Mouse (Mus musculus) frontal cortex, adult 2 months (tissue): Measurements from ENCODE around the gene Acat1. TPM values are rescaled to one million over a fixed set of nuclear protein-coding genes. Genes with fewer than 3 reads are reported as not detected.
A peak's percentile ranks its signal among the peaks of the same experiment; 100 is the strongest.

Source experiments
- DNase-seq, 2 experiments: peaks; one replicate each; pipeline ENCODE4 v3.0.0; 2022; ENCODE audit warnings: low spot score in 1 of 2; ENCODE audit errors: extremely low spot score in 1 of 2
- polyA plus RNA-seq: library from polyadenylated mRNA; depleted of rRNA; stranded (reverse); fragments of >200 nt; gene quantifications from 2 replicates; pipeline ENCODE4 v1.2.3, GENCODE M21; 2012; rRNA removed

The Acat1 gene
- 77.5 and 83.4 TPM in 2 replicates for polyA plus RNA-seq

DNA sequence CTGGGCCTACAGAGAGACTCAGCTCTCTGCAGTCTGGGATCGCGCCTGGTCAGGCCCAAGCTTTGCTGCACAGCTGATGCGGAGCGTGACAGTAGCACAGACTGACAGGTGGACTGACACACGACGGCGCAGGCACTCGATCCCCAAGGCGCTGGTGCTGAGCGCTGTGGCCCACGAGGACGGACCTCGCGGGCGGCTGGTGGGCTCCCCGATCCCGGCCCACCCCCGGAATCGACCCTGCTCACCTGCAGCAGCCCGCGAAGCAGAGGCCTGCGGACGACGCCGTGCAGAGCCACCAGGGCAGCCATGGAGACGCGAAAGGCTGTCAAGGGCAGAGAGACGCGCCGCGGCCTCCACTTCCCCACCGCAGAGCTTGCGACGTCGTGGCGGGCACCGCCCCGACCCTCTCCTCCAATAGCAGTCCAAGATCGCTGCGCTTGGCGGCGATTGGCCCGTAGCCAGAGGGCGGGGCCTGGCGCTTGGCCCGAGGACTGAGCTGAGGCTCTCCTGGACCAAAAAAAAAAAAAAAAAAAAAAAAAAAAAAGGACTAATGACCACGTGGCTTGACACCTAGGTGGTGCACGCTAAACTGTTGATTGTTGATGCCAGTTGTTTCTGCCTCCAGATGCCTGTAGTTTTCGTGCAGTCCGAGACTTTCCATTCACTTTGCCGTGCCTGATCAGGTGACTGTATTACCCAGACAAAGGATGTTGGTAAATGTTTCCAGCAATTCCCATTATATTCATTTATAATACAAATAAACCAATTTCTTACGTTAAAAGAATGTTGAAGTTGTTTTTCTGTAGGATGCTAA, at the start of gene Acat1:
Acat1 (minus strand) TSS at position 415 of the 814 bp plus-strand sequence.
- peak; percentile 78 to 94 for DNase-seq

GRCm38 (mm10) chr9:53634796-53635195, 24.6 kb upstream of the Acat1 start:
- DNase-seq: no peak

GRCm38 (mm10) chr9:53615246-53615645, 5.1 kb upstream of the Acat1 start:
- no peak for DNase-seq

DNA sequence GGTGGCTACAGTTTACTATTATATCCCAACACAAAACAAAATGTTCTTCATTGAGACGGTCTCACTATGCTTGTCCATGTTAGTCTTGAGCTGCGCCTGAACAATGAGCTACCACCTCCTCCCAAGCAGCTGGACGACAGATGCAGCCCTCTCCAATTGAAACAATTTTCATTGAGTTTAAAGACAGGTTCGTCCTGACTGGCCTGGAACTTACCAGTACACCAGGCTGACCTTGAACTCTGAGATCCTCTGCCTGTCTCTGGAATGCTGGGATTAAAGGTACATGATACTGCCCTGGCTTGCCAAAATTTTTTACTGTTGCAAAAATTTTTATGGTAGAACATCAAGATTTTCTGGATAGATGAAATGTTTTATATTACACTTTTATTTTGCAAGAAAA, 4.1 kb upstream of the Acat1 start:
- no peak for DNase-seq

GRCm38 (mm10) chr9:53609306-53609967, 745 bp downstream of the Acat1 start:
- DNase-seq: peak in 1 of 2 experiments; percentile 20

DNA sequence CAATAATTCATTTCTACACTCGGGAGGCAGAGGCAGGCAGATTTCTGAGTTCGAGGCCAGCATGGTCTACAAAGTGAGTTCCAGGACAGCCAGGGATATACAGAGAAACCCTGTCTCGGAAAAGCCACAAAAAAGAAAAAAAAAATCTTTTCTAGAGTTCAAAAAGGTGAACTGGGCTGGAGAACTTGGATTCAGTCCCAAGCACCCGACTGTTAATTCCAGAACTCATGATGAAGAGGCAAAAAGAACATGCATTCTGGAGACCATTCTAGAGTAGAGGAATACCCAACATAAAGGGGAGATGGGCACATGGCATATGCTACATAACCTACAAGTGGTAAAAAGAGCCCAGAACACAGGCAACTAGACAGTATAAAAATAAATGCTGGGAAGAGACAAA, 2.4 kb downstream of the Acat1 start:
- DNase-seq: no peak

- DNase-seq: no peak
Observed at GRCm38 (mm10) chr9:53607192-53607591, 3.0 kb downstream of the Acat1 start.

DNA sequence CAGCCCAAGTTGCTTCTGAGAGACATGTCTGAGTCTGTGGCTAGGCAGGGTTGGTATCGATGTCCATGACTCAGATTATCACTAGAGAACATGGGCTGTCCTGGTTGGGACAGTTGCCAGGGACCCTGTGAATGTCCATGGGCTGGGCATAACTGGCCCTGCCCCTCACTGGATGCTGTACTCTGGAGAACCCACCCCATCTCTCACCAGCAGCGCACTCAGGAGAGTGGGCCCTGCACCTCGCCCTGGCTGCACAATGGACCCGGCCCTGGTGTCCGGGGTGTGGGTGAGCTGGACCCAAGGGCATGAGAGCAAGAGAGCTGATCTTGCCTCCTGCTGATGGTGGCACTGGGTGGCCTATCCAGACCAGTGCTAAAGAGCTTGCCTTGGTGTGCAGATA, 5.2 kb downstream of the Acat1 start:
- DNase-seq: no peak

DNA sequence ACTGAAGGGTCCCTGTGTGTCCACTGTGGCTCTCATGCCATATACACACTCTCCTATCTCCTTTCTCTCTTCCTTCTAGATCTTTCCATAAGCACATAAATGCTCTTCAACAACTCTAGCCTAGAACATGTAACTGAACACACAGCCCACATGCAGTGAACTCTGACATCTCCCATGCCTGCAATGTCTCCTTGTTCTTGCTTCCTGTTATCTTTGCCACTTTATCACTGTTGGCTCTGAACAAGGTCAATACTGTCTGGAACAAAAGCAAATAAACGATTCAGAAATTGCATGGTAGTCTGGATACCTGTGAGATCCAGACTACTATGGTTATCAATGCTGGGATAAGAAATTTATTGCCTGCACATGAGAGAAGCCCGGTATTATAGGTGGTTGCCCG, 6.3 kb downstream of the Acat1 start:
- no peak for DNase-seq

DNA sequence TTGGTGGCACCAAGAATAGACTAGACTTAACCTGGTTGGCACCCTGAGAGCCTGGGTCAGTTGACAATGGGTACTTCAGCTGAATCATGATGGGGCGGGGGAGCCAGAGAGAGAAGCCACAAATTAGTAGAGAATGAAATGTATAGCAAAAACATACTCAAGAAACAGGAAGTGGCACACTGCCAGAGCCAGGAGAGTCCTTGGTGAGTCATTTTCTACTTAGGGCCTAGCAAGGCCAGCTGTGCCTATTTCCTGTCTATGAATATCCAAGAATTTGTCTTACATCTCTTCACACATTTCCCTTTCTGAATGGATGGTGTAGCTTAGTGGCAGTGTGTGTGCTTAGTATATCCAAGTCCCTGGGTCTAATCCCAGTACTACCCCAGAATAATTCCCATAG, 6.8 kb downstream of the Acat1 start:
- DNase-seq: peak in 1 of 2 experiments; percentile 30

- DNase-seq: no peak
Observed at GRCm38 (mm10) chr9:53601541-53601940, 8.6 kb downstream of the Acat1 start.

GRCm38 (mm10) chr9:53598631-53599030, 11.6 kb downstream of the Acat1 start:
- DNase-seq: no peak

DNA sequence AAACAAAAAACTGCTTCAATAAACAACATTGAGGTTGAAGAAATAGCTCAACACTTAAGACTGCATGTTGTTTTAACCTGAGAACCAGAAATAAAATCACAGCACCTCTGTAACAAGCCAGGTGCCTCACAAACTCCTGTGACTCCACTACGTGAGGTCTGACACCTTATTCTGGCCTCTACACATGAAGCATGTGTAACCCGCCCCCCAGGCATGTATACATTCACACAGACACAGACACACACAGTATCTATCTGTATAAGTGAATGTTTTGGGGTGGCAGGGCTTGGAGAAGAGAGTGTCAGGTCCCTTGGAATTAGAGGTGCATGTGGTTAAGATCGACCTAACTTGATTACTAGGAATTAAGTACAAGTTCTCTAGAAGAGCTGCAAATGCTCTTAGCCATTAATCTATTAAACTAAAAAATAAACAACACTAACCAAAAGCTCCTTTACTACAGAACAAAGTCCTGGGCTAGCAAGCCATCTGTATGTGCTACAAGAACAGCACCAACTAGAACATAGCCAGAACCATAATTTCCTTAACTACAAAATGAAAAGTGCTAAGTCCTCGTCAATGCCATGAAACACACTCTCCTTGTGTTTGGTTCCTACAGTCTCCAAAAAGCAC, 13.1 kb downstream of the Acat1 start:
- DNase-seq: no peak

DNA sequence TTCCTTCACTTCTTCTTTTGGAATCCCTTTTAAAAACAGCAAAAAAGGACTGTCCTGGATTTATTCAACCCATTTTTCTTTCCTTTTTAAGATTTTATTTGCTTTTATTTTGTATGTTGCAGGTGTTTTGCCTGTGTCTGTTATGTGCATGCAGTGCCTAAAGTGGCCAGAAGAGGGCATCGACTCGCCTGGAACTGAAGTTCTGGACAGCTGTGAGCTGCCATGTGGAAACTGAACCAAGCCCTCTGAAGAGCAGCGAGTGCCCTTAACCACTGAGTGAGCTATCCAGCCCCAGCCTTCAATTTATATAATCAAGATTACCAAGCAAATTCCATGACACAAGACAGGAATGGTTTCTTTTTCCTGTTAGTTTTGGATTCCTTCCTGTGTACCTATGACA, 15.4 kb downstream of the Acat1 start:
- peak in 1 of 2 experiments; percentile 75 for DNase-seq

DNA sequence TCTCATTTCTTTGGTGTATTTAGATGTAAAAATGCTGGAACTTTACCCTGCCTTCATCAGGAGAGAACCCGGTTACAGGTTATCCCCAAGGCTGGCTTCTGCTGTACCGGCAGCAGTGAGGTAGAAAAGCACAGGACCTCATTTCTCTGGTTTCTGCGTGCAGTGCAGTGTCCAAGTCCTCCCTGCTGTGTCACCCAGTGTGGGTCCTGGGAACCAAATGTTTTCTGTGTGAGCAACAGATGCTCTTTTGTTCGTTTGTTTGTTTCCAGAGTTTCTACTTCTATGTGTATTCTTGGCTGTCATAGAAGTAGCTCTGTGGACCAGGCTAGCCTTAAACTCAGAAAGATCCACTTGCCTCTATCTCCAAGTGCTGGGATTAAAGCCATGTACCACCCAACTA, 28.3 kb downstream of the Acat1 start:
- no peak for DNase-seq

- DNase-seq: no peak
Observed at GRCm38 (mm10) chr9:53575721-53576120, 34.5 kb downstream of the Acat1 start.

GRCm38 (mm10) chr9:53572516-53573307, 37.5 kb downstream of the Acat1 start:
- DNase-seq: no peak

DNA sequence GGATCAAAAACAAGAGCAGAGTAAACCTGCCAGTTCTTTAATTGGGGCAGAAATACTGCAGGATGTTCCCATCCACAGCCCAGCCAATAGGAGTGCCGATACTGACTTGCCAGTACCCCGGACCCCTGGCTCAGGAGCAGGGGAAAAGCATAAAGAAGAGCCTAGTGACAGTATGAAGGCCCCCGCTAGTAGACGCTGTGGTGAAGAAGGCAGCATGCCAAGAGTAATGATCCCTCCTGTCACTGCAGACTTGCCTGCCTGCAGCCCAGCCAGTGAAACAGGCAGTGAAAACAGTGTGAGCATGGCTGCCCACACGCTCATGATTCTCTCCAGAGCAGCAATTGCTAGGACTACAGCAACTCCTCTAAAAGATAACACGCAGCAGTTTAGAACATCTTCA, 39.5 kb downstream of the Acat1 start:
- DNase-seq: peak in 1 of 2 experiments; percentile 45

GRCm38 (mm10) chr9:53537336-53537965, 72.7 kb downstream of the Acat1 start:
- peak; percentile 2 to 8 for DNase-seq
